Mouse (Mus musculus) olfactory bulb, adult 2 months (tissue): Measurements from ENCODE around the gene E430018J23Rik.
"Not testable (repeated sequence)": the region's sequence is repeated elsewhere in the genome, so short reads cannot be mapped to it uniquely, and the experiment has no call there.

Source experiments
- CTCF ChIP-seq: fragments of 200-500 bp; IDR thresholded peaks from 2 replicates; pipeline ENCODE4 v1.5.1; 2012; ENCODE audit warnings: low read depth, mild to moderate bottlenecking, low read length, moderate library complexity; ENCODE audit not compliant: insufficient read depth
- POLR2A ChIP-seq: fragments of 200-500 bp; IDR thresholded peaks from 2 replicates; pipeline ENCODE4 v1.6.1; 2012; ENCODE audit warnings: mild to moderate bottlenecking, low read depth, low read length, moderate library complexity; ENCODE audit not compliant: insufficient read depth

- TF ChIP-seq POLR2A, CTCF: not testable (repeated sequence)
Measured at GRCm38 (mm10) chr7:127404101-127404500, 10.7 kb upstream of the E430018J23Rik start.
